Mouse (Mus musculus) bone marrow, adult 2 months (tissue): ENCODE measurements around the gene Kcnh1.

ENCODE experiments used
- CTCF ChIP-seq: fragments of 200-500 bp; IDR thresholded peaks from 2 replicates; pipeline ENCODE4 v1.5.1; 2011; ENCODE audit warnings: low read length, control low read depth; ENCODE audit not compliant: control insufficient read depth, insufficient read depth
- POLR2A ChIP-seq: fragments of 200-500 bp; IDR thresholded peaks from 2 replicates; pipeline ENCODE4 v1.6.1; 2011; ENCODE audit warnings: low read depth, mild to moderate bottlenecking, control low read depth, low read length, borderline replicate concordance; ENCODE audit not compliant: control insufficient read depth

DNA sequence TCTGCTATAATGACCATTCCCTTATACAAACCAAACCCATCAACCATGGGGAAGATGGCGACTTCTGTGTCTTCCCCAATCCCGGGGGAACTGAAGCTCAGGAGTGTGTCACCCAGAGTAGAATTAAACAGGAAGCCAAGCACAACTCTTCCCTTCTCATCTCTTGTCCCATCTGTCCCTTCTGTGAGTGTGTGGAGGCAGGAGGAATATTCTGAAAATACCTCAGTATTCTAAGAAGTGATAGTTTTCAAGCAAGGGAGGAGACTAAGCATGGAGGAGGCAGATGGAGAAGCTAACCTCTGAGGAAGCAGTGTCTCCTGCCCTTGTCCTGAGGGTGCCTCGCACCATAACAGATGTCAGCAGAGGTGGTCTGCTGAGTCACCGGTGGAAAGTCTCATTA lies 24.1 kb downstream of the Kcnh1 start:
- TF ChIP-seq POLR2A (no peak), CTCF (no peak)
